Mouse (Mus musculus) B cell, adult 62 days (primary cell): Measurements from ENCODE around the gene Ttll13. TPM values are rescaled to one million over a fixed set of nuclear protein-coding genes. Genes with fewer than 3 reads are reported as not detected.

Experiments
- total RNA-seq: library from RNA; stranded (reverse); gene quantifications from 4 replicates; pipeline ENCODE4 v1.2.4, GENCODE M21; 2023

The Ttll13 gene
- 1.0 to 3.8 TPM (median 2.1 TPM) in 4 replicates for total RNA-seq

GRCm38 (mm10) chr7:80246148-80246721, at the start of gene Ttll13:
Ttll13 (plus strand) TSS chr7:80246376.

DNA sequence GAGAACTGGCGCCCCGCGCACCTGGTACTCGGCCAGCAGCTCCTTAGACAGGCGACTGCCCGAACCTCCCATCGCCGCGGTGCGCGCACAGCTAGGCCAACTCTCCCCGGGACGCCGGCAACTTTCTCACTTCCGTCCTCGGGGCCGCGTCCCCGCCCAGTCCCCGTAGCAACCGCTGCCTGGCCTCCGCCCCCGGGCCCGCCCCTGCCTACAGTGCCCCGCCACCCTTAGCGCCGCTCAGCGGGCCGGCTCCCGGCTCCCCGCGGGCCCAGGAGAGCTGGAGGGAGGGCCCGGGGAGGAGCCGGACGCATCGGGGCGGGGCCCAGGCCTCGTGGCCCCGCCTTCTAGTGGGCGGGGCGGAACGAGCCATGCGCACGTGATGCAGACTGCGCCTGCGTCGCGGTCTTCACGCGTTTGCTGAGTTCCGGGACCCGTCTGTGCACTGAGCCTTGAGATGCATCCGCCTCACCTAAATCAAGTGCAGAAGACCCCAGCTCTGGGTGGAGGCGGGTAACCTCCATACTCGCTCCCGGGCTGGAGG, 13.6 kb upstream of the Ttll13 start, which contains the start of the genes Cib1 and Gdpgp1:
Cib1 (minus strand) TSS at position 325 of the 541 bp plus-strand sequence.
Gdpgp1 (plus strand) TSS at position 377 of the 541 bp plus-strand sequence.

GRCm38 (mm10) chr7:80260625-80261371, 14.6 kb downstream of the Ttll13 start, which contains the start of gene Ngrn:
Ngrn (plus strand) TSS chr7:80261215.

DNA sequence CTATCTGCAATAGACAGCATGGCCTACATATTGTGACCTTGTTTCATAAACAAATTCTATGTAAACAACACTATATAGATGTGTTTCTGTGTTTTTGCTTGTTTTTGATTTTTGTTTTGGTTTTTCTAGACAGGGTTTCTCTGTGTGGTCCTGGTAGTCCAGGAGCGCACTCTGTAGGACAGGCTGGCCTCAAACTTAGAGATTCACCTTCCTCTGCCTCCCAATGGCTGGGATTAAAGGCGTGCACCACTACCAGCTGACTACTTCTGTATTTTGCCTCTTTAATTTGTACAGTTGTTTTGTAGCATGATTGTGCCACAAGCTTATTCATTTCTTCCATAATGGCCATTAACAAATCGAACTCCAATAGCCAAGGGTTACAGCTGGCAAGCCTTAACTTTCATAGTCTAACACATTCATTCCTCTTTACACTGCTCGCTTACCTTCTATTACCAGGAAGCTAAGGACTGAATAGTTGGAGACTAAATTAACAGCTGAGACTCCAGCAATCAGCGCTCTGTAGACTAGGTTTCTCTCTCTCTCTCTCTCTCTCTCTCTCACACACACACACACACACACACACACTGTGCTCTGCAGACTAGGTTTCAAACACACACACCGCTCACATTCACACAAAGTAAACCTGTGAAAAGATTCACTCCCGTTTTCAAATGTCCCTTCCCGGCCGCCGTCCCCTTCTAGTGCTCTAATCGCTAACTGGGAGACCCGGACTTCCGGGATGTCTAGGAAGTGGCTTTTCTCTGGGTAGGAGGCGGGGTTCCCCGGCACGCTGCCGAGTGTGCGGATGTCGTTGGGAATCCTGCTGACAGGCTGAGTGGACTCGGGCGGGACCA, 22.9 kb downstream of the Ttll13 start, which contains the start of gene Vps33b:
Vps33b (plus strand) TSS at position 753 of the 854 bp plus-strand sequence.

DNA sequence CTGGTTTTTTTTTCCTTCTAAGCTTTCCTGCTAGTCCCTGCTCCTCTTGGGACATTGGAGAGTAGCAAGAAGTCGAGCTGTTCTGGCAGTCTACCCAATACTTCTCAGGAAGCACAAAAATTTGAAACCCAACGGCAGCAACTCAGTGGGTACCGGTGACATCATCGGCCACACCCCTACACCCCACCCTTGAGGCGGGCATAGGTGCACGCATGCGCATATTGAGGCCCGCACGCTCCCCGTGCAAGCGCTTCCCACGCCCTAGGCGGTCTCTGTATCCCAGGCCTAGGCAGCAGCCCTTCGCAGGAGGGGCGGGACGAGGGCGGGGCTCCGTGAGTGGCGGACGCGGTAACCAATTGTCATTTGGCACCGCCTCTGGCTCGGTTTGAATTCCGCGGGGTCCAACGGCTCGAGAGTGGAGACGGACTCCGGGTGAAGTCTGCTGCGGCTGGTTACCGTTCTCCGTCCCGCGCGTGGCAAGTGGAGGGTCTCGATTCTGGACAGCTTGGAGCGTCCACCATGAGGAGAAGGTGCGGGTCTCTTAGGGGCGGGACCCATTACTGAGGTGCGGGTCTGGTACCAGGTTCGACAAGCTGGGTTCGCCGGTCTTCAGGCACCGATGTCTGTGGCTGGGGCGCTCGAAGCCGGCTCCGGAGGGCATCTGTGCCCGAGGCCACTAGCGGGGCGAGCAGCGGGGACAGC, 48.0 kb downstream of the Ttll13 start, which contains the start of gene Prc1:
Prc1 (plus strand) TSS at position 389 of the 702 bp plus-strand sequence.

Other genes starting within 250 kb of the Ttll13 start
- 65.1 to 71.0 TPM (median 69.0 TPM) in 4 replicates for gene Zfp710, start 221.6 kb upstream of the Ttll13 start, total RNA-seq
- gene Idh2, start 131.0 kb upstream of the Ttll13 start, total RNA-seq = 22.6 to 32.5 TPM (median 25.3 TPM) in 4 replicates
- gene Sema4b, start 59.5 kb upstream of the Ttll13 start, total RNA-seq = 141 to 155 TPM (median 148 TPM) in 4 replicates
- gene Cib1, start 13.6 kb upstream of the Ttll13 start, total RNA-seq = 86.7 to 111 TPM (median 93.5 TPM) in 4 replicates
- 5.6 to 8.0 TPM (median 6.5 TPM) in 4 replicates for gene Gdpgp1, start 13.5 kb upstream of the Ttll13 start, total RNA-seq
- 13.1 to 17.9 TPM (median 17.1 TPM) in 4 replicates for gene Ngrn, start 14.8 kb downstream of the Ttll13 start, total RNA-seq
- gene Vps33b, start 23.3 kb downstream of the Ttll13 start, total RNA-seq = 31.2 to 36.5 TPM (median 34.5 TPM) in 4 replicates
- 4.2 to 7.5 TPM (median 5.5 TPM) in 4 replicates for gene Prc1, start 48.1 kb downstream of the Ttll13 start, total RNA-seq
- gene Rccd1, start 78.1 kb downstream of the Ttll13 start, total RNA-seq = 23.3 to 31.6 TPM (median 27.0 TPM) in 4 replicates
- gene Unc45a, start 94.6 kb downstream of the Ttll13 start, total RNA-seq = 86.9 to 102 TPM (median 94.9 TPM) in 4 replicates
- gene Hddc3, start 96.7 kb downstream of the Ttll13 start, total RNA-seq = 13.2 to 21.3 TPM (median 14.8 TPM) in 4 replicates
- gene Man2a2, start 125.0 kb downstream of the Ttll13 start, total RNA-seq = 92.3 to 112 TPM (median 102 TPM) in 4 replicates
- 30.4 to 45.6 TPM (median 39.6 TPM) in 4 replicates for gene Fes, start 141.6 kb downstream of the Ttll13 start, total RNA-seq
- gene Furin, start 159.1 kb downstream of the Ttll13 start, total RNA-seq = 56.9 to 70.6 TPM (median 59.0 TPM) in 4 replicates